ENCODE assay signal across 12 mouse cellular contexts in the genomic region with DNA sequence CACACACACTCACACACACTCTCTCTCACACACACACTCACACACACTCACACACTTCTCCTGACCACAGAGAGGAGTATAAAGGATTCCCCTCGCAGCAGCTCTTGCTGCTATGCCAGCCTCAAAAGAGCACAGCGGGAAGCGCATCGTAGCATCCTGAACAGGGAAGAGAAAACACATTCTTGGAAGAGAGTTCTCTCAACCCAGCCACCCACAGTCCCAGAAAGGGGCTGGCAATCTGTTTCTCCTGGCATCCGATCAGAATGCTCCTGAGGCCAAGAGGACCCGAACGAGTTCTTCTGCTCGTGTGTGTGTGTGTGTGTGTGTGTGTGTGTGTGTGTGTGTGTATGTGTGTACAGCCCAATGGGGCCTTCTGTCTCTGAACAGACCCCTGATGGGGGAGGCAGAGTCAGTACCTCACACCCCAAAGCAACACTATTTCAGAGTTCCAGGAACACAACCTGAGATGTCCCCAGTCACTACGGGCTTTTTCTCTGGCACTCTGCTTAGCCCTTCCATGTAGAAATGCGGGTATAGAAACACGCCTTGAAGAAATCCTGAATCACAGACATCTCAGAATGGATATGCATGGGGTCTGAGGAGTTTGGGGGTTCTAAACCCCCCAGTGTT.
A peak's percentile ranks its signal among the peaks of the same experiment; 100 is the strongest.
DNase-seq lines count a peak whose midpoint lies in the region; TF ChIP-seq lines count a peak whose summit lies in the region.
"Had no signal": no experiment of that assay in that cellular context is flagged by ENCODE, and none has a peak within 500 bp of the region (broad histone marks: within the 10 kb centered on the region; RNA-seq: fewer than 3 reads in every experiment).

No protein-coding gene starts in this region.

- TF ChIP-seq EP300 in heart, adult 2 months (IDR thresholded peaks at IDR 0.05; ENCODE audit: insufficient read depth, low read depth, low read length), result no peak

- intact Hi-C loops in heart, adult 2 months (cut with DNase I), result no loop called here

- H3K36me3 ChIP-seq in heart, adult 2 months (ENCODE audit: control insufficient read depth, insufficient read depth, low read length), result no peaks in the 10 kb centered on the region

- TF ChIP-seq POLR2A in heart, adult 2 months (IDR thresholded peaks at IDR 0.05; ENCODE audit: insufficient read depth, low read depth, low read length), result no peak

- H3K27me3 ChIP-seq in heart, adult 2 months (ENCODE audit: control insufficient read depth, insufficient read depth, low read length), result no peaks in the 10 kb centered on the region

- no peaks in the 10 kb centered on the region for H3K4me1 ChIP-seq in heart, adult 2 months (ENCODE audit: control insufficient read depth, insufficient read depth, low read length)

- no peak overlapping the region for H3K9ac ChIP-seq in heart, adult 2 months (ENCODE audit: low read depth, low read length)

- WGBS in heart, adult 2 months, result 76% methylated on average over 11 of the region's 11 CpGs

- TF ChIP-seq CTCF in heart, adult 2 months (IDR thresholded peaks at IDR 0.05), result no peak

- no peaks in the 10 kb centered on the region for H3K79me2 ChIP-seq in heart, adult 2 months (replicated peaks; ENCODE audit: control insufficient read depth, insufficient read depth, low read length)

- no peak overlapping the region for H3K4me3 ChIP-seq in heart, adult 2 months

- peak; percentile 80 for DNase-seq in cerebellum, adult 11 months
- peak; percentile 94 to 97 for DNase-seq in cerebellum, postnatal 14 days
- peak; percentile 70 to 72 for DNase-seq in layer of hippocampus, postnatal 10 days (ENCODE audit: low spot score in 2 of 2)
- peak; percentile 49 to 54 for DNase-seq in right cerebral cortex, adult 2 months (ENCODE audit: low spot score in 2 of 2)
- DNase-seq in thymus, postnatal 4 days, result no peak
- no peak for DNase-seq in embryo, embryonic 9.5 days (ENCODE audit: extremely low spot score)
- no peak for DNase-seq in heart, adult 2 months
- DNase-seq: adrenal gland, postnatal 10 days; gastrocnemius, postnatal 10 days; heart, postnatal 36 days; kidney, adult 8-10 months; lung, postnatal 4 days had no signal

- H3K27ac ChIP-seq in heart, adult 2 months, result no peak overlapping the region

Comparison
In these comparisons a context has a peak if more than half of its experiments do, and no peak if none do; other contexts are left out.
1. DNase-seq: peak in cerebellum, adult 11 months (single experiment), cerebellum, postnatal 14 days (2 of 2), layer of hippocampus, postnatal 10 days (2 of 2) and right cerebral cortex, adult 2 months (2 of 2); none in thymus, postnatal 4 days (single experiment), embryo, embryonic 9.5 days (single experiment) and heart, adult 2 months (0 of 2).